Mouse (Mus musculus): ENCODE measurements around the gene Elavl1.

DNA sequence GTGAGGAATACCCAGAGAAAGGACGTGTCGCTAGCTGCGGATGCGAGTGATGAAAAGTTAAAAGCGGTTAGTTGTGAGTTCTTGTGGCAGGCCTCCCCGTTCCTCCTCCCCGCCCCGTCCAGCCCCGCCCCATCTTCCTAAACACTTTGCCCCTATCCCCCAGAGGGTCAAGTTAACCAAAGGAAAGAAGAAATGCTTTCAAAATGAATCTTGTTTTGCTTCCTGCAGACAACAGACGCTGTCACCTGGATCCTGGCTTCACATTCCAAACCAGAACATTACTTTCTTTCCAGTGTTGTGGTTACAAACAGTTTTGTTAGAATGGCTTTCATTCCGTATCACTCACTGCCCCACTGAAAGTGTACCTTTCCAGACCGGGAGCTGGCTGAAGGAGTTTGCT is 23.1 kb upstream of the Elavl1 start:
- TF ChIP-seq CTCF (IDR thresholded peaks at IDR 0.05; ENCODE audit: extremely low read depth, insufficient read depth, low read length) (no peak), POLR2A (IDR thresholded peaks at IDR 0.05; ENCODE audit: extremely low read depth, insufficient read depth, low read length) (no peak)
